Mouse (Mus musculus) neural tube, embryonic 14.5 days (tissue): ENCODE measurements at regions not wholly inside any gene's neighbourhood (a gene's known extent, or its start where the extent isn't known, plus 50 kb on each side); places are given as distances from the start of the nearest gene placed in this dataset.

ENCODE experiments used
- ATAC-seq: fragments of 200-750 bp; cut with Nextera tagmentation; 2 replicates; pipeline ENCODE4 v1.8.0; 2017; ENCODE audit warnings: low read depth, mild to moderate bottlenecking, moderate TSS enrichment, moderate library complexity
- H3K27ac ChIP-seq: fragments of 300-500 bp; sonication (generic); 2 replicates; pipeline ENCODE4 v1.5.1; 2014; ENCODE audit warnings: low read depth, mild to moderate bottlenecking, control low read depth, low read length, moderate library complexity, mixed read lengths
- H3K27me3 ChIP-seq: fragments of 300-500 bp; sonication (generic); 2 replicates; pipeline ENCODE4 v1.6.1; 2014; ENCODE audit warnings: low read length; ENCODE audit not compliant: control insufficient read depth, insufficient read depth
- H3K36me3 ChIP-seq: fragments of 300-500 bp; sonication (generic); 2 replicates; pipeline ENCODE4 v1.6.1; 2014; ENCODE audit warnings: low read length, mixed read lengths; ENCODE audit not compliant: control insufficient read depth, insufficient read depth
- H3K4me1 ChIP-seq: fragments of 300-500 bp; sonication (generic); 2 replicates; pipeline ENCODE4 v1.6.1; 2014; ENCODE audit warnings: low read length; ENCODE audit not compliant: control insufficient read depth, insufficient read depth
- H3K4me2 ChIP-seq: fragments of 300-500 bp; sonication (generic); 2 replicates; pipeline ENCODE4 v1.6.1; 2014; ENCODE audit warnings: mild to moderate bottlenecking, low read depth, low read length, control low read depth
- H3K4me3 ChIP-seq: fragments of 300-500 bp; sonication (generic); 2 replicates; pipeline ENCODE4 v1.5.1; 2014; ENCODE audit warnings: low read depth, low read length, control low read depth, mixed read lengths
- H3K9ac ChIP-seq: fragments of 300-500 bp; sonication (generic); replicated peaks from 2 replicates; pipeline ENCODE4 v1.6.1; 2014; ENCODE audit warnings: low read depth, mild to moderate bottlenecking, control low read depth, low read length, mixed read lengths
- H3K9me3 ChIP-seq: fragments of 300-500 bp; sonication (generic); 2 replicates; pipeline ENCODE4 v1.6.1; 2016; ENCODE audit warnings: low read length; ENCODE audit not compliant: control insufficient read depth
- WGBS: fragments of 180-500 bp; shearing (Covaris S2); extraction: QIAGEN DNeasy Blood & Tissue Kit; methylation state at CpG from one replicate; pipeline ENCODE4 v1.1.7; 2014; 5-methylcytosine and 5-hydroxymethylcytosine counted together

DNA sequence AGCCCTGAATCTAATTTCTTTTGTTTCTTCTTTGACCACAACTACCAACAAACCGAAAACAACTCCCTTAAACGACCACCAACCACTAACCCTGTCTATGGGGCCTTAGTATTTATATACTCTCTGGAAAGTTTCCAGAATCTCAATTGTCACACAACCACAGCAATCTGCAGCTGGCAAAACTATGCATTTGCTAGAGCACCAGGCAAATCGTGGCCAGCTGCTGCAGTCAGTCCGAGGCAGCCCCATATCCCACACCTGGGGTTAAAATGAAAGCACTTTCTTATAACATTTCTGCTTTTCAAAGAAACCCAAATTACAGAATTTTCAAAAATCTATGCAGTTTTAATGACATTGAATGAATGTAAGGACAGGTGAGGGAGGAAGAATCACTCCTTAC is 63.8 kb upstream of the Thpo start:
- Histone ChIP-seq H3K9ac (no peak overlapping the region), H3K4me1 (no peaks in the 10 kb centered on the region), H3K9me3 (no peaks in the 10 kb centered on the region), H3K27ac (no peak overlapping the region), H3K27me3 (no peaks in the 10 kb centered on the region), H3K4me2 (no peak overlapping the region), H3K36me3 (no peaks in the 10 kb centered on the region), H3K4me3 (no peak overlapping the region)
- WGBS: 75% methylated on average over 4 of the region's 4 CpGs
- ATAC-seq: no peak

DNA sequence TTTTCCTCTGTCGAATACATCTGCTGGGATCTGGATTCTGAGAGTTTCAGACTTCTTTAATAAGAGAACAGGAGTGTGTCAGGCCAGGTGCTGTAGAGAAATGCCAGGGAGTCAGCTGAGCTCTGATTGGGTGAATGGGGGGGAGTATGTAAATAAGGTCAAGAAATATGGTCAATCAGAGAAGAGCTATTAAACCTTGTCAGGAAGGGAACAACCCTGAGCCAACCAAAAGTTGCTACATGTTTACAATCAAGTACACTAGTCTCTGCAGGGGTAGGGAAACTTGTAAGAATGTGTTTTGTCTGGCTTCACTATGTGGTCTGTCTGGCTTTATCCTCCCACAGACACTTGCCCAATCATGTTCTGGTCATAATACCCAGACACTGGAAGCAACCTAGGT is 60.4 kb upstream of the Thpo start:
- Histone ChIP-seq H3K9ac (no peak overlapping the region), H3K4me3 (no peak overlapping the region), H3K36me3 (no peaks in the 10 kb centered on the region), H3K27me3 (no peaks in the 10 kb centered on the region), H3K4me1 (no peaks in the 10 kb centered on the region), H3K27ac (no peak overlapping the region), H3K4me2 (no peak overlapping the region), H3K9me3 (no peaks in the 10 kb centered on the region)
- WGBS: 84% methylated on average over 1 of the region's 1 CpGs
- ATAC-seq: no peak
